Mouse (Mus musculus) gastrocnemius, postnatal 10 days (tissue): ENCODE results near the gene Cela2a. TPM values are rescaled to one million over a fixed set of nuclear protein-coding genes. Genes with fewer than 3 reads are reported as not detected.
"Not testable (repeated sequence)": the region's sequence is repeated elsewhere in the genome, so short reads cannot be mapped to it uniquely, and the experiment has no call there.

Experiments
- DNase-seq: peaks from one replicate; pipeline ENCODE4 v3.0.0; 2021; ENCODE audit warnings: mixed read lengths
- total RNA-seq, 2 experiments: library from RNA; stranded (reverse); gene quantifications; 2 replicates each; pipeline ENCODE4 v1.2.3; 2021

Gene Cela2a
- total RNA-seq, 2 experiments from 2014 or later: not detected

DNA sequence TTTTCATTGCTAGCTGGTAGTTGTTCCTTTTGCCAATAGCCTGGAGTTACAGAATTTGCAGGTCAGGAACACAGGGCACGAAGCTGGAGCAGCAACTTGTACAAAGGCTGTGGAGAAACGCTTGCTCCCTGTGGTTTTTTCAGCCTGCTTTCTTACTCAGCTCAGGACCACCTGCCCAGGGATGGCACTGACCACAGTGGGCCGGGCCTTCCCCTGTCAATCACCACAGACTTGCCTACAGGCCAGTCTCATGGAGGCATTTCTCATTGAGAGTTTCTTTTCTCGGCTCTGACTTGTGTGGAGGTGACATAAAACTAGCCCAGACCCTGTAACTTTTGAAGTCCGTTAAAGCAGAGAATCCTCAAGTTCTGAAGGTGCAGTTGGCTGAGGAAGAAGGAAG, 28.4 kb downstream of the Cela2a start:
- no peak for DNase-seq

DNA sequence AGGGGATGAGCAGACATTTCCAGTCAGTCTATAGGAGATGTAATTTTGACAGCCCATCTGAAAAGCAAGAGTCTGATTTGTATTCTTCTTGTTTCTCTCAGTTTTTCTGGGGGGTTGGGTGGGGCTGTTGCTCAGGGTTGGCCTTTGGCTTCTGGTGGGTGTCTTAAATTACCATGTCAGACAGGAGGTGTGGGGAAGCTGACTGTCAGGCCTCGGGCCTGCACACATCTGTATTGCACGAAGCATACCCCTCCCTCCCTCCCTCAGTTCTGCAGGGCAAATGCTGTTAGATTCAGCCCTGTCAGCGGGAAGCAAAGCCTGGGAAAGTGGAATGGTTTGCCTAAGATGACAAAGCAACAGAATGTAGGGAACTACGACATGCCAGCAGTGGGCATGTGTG, 29.0 kb downstream of the Cela2a start:
- no peak for DNase-seq

DNA sequence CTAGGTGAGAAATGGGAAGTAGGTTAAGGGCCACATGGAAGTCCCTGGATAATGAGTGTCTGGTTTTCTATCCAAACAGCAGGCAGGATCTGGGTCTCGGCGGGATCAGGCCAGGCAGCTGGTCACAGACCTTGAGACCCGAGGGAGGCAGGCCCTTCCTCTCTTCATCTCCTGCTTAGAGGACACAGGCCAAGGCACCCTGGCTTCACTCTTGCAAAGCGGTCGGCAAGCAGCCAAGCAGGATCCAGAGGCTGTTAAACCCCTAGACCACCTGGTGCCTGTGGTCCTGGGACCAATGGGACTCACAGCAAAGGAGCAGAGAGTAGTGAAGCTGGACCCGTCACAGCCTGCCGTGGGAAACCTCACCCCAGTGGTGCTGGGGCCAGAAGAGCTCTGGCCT, 29.6 kb downstream of the Cela2a start:
- DNase-seq: no peak

DNA sequence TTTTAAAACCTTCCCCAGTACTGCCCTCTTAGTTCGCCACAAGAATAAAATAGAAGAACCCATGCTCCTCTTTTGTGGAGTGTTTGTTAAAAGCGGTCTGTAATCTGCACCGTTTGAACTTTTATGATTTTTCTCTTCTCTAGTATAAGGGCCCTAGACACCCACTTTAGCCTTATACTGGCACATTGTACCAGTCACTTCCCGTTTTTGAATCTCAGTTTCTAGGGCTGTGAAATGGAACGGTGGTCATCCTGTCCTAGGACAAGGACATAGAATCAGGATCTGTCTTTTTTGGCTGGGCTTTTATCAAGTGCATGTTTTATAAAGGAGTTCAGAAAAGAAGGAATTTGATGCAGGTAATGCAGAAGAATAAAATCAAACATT, 31.8 kb downstream of the Cela2a start:
- DNase-seq: no peak

DNA sequence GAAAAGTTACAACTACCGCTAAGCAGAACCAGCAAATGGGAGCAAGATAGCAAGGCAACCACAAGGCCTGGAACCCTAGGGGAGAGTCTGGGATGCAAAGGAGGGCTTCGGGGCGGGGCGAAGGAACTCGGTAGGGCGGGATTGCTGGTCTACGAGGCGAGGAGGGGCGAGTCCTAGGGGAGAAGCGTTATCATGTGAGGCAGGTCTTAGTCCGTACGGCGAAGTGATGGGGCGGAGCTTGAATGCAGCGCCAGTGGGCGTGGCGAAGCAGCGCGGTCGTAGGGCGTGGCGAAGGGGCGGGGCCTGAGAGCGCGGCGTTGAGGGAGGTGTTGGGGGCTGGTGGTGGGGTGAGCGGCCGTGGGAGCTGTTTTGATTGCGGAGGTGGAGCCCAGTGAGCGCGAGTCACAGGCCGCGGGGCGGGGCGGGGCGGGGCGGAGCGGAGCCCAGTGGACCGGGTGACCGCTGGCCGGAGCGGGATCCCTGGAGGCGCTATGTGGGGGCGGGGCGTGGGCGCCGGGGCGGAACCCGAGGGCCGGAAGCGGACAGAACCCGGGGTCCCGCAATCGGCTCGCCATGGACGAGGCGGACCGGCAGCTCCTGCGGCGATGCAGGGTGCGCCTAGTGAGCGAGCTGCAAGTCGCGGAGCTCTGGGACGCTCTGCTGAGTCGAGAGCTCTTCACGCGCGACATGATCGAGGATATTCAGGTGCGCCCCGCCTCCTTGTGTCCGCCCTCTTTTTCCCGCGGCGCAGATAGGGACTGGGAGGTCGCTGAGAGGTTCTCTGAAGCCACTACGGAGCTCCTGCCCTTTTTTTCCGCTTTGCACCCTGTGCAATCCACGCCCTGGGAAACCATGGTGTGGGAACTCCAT, 32.4 kb downstream of the Cela2a start, which contains the start of gene Casp9:
TSS of gene Casp9 (plus strand) at position 331 of the 870 bp plus-strand sequence.
- peak; percentile 98 for DNase-seq

DNA sequence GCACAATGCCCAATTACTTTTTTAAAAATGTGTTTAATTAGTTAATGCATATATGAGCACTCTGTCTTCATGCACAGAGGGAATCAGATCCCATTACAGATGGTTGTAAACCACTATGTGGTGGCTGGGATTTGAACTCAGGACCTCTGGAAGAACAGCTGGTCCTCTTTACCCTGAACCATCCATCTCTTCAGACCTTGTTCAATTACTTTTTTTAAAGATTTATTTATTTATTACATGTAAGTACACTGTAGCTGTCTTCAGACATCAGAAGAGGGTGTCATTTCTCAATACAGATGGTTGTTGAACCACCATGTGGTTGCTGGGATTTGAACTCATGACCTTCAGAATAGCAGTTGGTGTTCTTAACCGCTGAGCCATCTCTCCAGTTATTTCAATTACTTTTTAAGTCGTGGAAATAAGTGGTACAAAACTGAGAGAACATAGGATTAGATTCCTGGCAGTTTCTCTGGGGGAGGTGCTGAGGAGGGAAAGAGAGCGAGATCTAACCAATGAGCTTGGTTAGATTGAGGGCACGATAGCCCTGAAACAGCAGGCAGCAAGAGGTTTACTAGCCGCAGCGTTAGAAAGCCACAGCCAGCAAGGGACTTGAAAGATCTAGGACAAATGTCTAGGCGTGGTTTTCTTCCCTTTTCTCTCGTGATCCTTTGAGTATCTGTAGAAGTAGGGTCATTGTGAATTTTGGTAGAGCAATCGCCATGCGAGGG, 33.2 kb downstream of the Cela2a start:
- DNase-seq: no peak

DNA sequence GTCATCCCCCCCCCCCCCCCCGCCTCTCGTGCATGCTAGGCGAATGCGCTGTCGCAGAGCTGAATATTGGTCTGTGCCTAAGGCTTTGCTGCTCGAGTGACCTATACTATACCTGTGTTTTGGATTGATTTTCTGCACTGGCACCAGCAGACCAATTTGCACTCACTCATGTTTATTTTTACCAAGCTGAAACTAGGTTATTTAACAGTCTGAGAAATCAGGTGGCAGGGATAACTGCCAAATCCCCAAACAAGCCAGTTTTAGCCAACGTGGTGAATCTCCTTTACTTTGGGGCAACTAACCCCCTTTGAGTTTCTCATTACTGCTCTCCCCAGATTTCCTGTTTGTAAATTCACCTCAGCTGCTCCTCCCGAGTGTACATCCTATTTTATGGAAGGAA, 34.0 kb downstream of the Cela2a start:
- no peak for DNase-seq

DNA sequence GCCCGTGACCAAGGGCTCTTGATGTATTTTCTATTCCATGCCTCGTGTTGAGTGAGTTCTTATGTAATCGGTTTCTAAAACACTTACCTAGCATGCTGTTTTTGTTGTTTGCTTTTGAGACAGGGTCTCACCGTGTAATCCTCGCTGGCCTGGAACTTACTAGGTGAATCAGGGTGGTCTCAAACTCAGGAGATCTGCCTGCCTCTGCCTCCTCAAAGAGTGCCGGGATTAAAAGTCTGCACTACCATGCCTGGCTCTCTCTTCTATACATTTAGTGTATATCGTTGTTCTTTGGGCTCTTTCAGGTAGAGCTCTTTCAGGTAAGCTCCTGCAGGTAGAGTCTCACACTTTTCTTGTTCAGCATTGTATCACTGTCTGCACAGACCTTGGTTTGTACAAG, 34.5 kb downstream of the Cela2a start:
- DNase-seq: no peak

DNA sequence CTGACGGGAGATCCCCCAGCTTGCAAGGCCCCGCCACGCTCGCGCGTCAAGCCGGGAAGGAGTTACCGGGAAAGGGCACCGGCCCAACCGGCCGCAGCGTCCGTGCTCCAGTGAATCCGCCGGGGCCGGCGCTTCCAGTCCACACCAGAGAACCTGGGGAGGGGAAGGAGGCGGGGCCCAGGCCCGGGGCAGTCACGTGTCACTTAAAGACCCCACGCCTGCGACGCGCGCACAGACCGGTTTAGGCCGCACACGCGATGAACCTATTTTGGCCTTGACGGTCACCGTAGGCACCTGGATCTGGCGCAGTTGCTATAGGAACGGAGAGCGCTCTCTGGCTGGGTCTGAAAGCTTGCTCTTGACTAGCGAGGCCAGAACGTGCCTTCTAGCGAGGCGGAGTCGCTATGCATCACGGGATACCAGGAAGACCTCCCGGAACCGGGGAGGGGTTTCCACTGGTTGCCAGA, 35.4 kb downstream of the Cela2a start, which contains the start of gene Dnajc16:
TSS of gene Dnajc16 (minus strand) at position 408 of the 467 bp plus-strand sequence.
- DNase-seq: peak; percentile 93

DNA sequence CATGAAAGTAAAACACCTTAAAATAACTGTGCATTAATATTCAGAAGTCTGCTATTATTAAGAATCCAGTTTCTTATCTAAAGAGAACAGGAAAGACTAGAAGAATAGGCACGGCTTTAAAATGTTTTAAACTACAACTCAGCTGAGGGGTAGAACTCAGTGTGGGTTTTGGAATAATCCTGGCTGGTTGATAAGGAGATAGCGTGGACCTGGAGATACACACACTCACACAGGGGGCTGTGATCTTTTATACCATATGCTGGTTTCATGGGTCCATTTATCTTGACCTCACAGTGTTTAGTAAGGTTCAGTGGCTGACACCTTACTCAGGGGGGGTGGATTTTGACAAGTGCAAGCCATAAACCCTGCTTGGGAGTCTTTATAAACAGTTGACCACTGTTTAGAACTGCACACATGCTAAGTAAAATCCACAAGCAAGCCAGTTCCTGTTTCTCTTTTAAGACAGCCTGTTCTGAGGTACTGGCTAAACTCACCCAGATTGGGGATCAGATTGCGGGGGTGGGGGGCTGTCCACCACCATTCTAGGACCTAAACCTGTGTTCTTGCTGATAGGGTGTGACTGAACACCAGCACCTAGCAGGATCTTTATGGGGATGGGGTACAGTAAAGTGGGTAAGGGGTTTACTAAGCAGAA, 36.3 kb downstream of the Cela2a start:
- no peak for DNase-seq

DNA sequence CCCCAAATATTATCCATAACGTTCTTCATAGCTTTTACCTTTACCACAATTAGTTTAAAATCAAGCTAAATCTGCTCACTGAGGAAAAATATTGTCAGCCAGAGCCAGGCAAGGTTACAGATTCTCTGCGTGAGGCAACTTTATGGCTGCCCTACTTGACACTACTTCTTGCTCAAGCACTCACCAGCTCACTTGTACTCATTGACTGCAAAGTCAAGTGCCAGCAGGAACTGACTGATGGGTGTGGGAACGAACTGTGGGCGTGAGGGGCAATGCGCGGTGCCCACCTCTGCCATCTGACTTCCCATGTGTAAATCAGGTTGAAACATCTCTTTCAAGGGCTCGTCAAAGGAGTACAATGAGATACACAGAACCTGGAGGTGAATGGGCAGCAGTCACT, 38.5 kb downstream of the Cela2a start:
- DNase-seq: no peak

DNA sequence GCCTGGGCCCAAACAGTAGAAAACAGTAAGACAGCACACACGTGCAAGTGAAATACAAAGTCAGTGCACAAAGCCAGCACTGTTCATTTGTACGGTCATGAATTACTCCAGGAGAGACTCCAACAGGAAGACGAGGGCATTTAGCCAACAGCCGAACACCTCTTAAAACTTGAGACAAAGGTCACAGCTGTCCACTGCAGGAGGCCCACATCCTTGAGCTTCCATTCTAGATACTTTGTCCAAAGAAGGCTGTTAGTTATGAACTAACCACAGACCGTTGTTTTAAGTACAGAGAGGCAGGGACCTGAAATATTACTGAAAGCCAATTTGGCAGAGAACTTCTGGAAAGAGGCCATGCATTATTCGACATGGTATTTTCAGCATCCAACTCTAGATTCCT, 38.9 kb downstream of the Cela2a start:
- no peak for DNase-seq

DNA sequence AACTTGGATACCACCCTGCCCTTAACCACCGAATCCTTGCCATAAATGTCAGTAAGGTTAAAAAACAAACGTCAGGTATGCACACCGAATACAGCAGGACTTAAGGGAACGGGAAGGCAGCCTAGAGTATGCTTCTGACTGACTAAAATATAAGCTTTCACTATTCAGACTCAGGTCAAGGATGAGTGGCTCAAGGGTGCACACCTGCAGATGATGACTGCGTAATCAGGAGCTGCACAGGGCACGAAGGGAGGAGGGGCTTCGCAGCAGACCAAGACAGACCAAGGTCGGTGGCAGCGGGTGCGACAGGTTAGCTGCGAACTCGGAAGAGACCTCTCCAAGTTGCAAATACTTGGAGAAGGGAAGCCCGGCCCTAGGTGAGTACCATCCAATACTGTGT, 39.8 kb downstream of the Cela2a start:
- DNase-seq: no peak

DNA sequence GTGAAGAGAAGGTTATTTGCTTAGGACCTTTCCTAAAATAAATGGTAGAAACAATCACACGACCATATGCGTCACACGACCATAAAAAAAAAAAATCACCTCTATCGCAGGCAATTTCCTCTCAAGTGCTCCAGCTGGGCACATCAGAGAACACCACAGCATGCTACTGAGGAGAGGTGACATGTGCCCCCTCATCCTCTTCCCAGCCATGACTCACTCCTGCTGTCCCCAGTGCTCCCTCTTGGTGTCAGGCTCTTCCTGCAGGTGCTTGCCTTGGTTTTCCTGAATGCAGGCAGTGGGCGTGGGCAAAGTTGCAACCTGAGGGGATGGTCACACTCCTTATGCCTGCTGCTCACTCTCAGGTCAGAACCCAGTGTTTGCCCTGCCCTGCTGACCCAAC, 41.1 kb downstream of the Cela2a start:
- no peak for DNase-seq

DNA sequence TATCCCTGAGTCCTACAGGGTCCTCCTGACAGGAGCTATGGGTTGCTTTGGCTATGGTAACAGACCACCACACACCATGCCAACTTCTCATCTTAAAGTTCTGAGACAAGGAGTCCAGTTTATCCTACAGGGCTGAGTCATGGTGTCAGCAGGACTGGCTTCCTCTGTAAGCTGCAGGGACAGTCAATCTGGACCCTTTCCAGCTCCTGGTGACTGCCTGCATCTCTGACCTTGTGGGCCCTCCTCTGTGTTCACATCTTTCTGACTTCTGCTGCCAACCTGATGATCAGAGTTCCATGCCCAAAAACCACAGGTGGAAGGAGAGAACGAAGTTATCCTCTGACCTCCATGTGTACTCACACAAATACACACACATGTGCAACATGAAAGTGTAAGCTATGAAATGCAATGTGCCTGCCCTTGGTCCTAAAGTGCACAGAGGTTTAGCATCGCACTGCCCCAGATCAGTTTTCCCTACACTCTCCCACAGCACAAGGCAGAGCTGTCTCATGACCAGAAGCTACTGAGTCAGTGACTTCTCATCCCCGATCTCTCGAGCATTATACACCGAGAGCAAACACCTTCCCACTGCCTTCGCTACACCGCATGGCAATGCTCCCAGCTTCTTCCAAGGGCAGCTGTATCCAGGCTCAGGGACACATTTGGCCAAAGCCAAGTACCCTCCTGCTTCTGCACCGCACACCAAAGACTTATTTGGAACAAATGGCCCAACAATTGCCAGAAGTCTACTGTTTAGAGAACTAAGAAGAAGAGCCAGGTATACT, 44.6 kb downstream of the Cela2a start:
- no peak for DNase-seq

DNA sequence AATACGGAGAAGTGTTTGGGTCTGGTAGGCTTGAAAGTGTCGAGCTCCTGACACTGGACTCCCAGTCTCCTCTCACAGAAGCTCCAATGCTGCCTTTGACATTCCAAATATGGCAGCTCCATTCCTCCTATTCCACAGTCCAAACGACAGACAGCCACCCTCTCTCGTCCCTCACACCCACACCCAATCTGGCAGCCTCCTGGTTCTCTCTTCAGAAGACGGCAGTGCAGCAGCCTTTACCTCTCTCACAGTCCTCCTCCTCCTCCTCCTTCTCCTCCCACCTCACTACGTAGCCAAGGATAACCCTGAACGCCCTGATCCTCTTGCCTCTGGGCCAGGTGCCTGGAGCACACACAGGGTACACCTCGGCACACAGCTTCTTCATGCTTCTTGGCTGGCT, 46.1 kb downstream of the Cela2a start:
- DNase-seq: no peak

DNA sequence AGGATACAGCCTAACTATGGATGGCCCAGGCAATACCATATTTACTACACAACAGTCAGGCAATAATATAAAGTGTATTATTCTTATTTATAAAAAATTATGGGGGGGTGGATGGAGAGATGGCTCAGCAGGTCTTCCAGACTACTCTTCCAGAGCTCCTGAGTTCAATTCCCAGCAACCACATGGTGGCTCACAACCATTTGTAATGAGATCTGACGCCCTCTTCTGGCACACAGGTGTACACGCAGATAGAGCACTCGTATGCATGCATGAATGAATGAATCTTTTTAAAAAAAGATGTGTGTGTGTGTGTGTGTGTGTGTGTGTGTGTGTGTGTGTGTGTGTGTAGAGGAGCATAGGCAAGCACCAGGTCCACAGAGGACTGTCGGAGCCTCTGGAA, 52.9 kb downstream of the Cela2a start:
- DNase-seq: not testable (repeated sequence)

DNA sequence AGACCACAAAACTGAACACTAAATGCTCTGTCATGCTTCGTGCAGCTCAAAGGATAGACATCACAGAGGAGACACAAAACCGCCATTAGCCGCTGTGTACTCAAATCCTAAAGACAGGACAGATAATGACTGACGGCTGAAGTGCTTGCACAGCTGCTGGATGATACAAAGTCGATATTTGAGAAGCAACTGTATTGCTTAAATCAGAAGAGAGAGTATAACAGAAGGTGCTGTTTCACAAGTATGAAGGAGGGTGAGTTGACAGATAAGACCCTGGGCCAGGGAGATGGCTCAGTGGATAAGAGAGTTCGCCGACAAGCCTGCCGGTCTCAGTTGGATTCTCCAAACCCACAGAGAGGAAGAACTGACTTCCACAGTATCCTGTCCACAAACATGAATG, 54.1 kb downstream of the Cela2a start:
- no peak for DNase-seq

DNA sequence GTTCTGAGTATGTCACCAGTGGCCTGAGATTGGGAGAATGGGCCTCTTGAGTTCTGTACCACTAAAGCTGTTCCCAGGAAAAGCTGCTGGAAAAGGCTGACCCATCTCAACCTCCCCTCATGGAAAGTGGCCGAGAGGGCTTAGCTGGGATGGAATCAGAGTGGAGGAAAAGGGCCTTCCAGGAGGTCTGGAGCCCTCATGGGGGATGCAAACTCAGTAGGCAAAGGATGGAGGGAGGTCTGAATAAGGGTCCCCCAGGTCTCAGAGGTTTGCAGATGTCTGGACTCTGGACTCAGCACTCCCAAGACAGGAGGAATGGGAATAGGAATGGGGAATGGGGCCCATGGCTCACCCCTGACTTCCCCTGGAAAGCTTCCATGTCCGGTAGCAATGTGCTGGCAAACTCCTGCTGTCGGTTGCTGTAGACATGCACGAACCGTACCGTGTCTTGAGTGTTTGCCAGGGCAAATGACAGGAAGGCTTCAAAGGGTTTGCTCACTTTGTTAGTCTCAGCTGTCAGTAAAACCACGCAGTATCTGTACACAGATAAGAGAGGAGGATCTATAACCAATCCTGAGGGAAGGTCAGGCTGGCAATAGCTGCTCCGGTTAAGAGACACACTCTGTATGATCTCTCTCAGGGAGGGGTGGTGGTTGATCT, 56.3 kb downstream of the Cela2a start:
- DNase-seq: no peak

DNA sequence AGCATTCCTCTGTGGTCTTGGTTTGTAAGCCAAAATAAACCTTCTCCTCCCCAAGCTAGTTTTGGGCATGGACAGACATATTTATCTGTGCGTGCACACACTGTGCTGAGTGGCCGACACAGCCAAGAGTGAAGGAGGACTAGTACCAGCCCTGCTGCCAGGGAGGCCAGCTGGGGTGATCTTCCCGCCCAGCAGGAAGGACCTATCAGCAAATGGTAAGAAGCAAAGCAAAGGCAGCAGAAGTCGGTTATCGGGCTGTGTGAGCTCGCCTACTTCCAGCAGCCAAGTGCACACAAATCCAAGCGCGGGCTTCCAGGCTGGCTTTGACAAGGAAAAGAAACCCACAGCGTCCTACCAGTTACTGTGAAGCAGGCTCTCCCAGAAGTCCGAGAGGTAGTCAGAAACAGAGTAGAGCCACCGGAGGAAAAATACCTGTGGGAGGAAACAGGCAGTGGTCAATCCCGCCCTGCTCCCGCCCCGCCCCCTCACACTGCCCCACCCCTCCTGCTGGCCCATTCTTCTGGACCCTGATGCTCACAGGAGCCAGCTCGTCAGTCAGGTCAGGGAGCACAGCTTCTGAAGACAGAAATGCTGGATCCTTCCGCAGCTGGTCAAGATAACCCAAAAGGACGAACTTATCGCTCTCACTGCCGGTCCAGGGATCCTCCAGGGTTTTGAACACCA, 58.5 kb downstream of the Cela2a start:
- peak; percentile 30 for DNase-seq
